Mouse (Mus musculus): ENCODE data around the gene Sipa1l1. TPM values are rescaled to one million over a fixed set of nuclear protein-coding genes. Genes with fewer than 3 reads are reported as not detected.

The Sipa1l1 gene
- polyA plus RNA-seq, 1 experiment, result 38.0 TPM

GRCm38 (mm10) chr12:82398926-82399325 lies 229.8 kb downstream of the Sipa1l1 start:
- no peak for TF ChIP-seq POLR2A (IDR thresholded peaks at IDR 0.05; ENCODE audit: low read depth, low read length)
- no peak for TF ChIP-seq CTCF (IDR thresholded peaks at IDR 0.05; ENCODE audit: borderline replicate concordance, insufficient read depth, low read length)
- Histone ChIP-seq H3K27ac (ENCODE audit: insufficient read depth, low read length) (no peak overlapping the region), H3K4me3 (ENCODE audit: insufficient read depth, low read length) (no peak overlapping the region), H3K4me1 (ENCODE audit: control insufficient read depth, insufficient read depth, low read length) (peaks cover 4% of the 10 kb centered on the region; the same call in 1 of the 2 replicates)

- H3K27ac ChIP-seq (ENCODE audit: insufficient read depth, low read length), result no peak overlapping the region
- TF ChIP-seq CTCF (IDR thresholded peaks at IDR 0.05; ENCODE audit: borderline replicate concordance, insufficient read depth, low read length), result no peak
- no peak for TF ChIP-seq POLR2A (IDR thresholded peaks at IDR 0.05; ENCODE audit: low read depth, low read length)
- no peak overlapping the region for H3K4me3 ChIP-seq (ENCODE audit: insufficient read depth, low read length)
- H3K4me1 ChIP-seq (ENCODE audit: control insufficient read depth, insufficient read depth, low read length), result peaks cover 4% of the 10 kb centered on the region; the same call in 1 of the 2 replicates
These were observed 231.0 kb downstream of the Sipa1l1 start for GRCm38 (mm10) chr12:82399971-82400720.

- peaks cover 4% of the 10 kb centered on the region; the same call in 1 of the 2 replicates for H3K4me1 ChIP-seq (ENCODE audit: control insufficient read depth, insufficient read depth, low read length)
- TF ChIP-seq CTCF (IDR thresholded peaks at IDR 0.05; ENCODE audit: borderline replicate concordance, insufficient read depth, low read length) (no peak), POLR2A (IDR thresholded peaks at IDR 0.05; ENCODE audit: low read depth, low read length) (no peak)
- no peak overlapping the region for H3K4me3 ChIP-seq (ENCODE audit: insufficient read depth, low read length)
- H3K27ac ChIP-seq (ENCODE audit: insufficient read depth, low read length), result no peak overlapping the region
These were observed 231.7 kb downstream of the Sipa1l1 start for GRCm38 (mm10) chr12:82400783-82401182.

- Histone ChIP-seq H3K4me1 (ENCODE audit: control insufficient read depth, insufficient read depth, low read length) (peaks cover 4% of the 10 kb centered on the region; the same call in 1 of the 2 replicates), H3K27ac (ENCODE audit: insufficient read depth, low read length) (no peak overlapping the region), H3K4me3 (ENCODE audit: insufficient read depth, low read length) (no peak overlapping the region)
- no peak for TF ChIP-seq CTCF (IDR thresholded peaks at IDR 0.05; ENCODE audit: borderline replicate concordance, insufficient read depth, low read length)
- TF ChIP-seq POLR2A (IDR thresholded peaks at IDR 0.05; ENCODE audit: low read depth, low read length), result no peak
These were observed 232.3 kb downstream of the Sipa1l1 start for GRCm38 (mm10) chr12:82401440-82401839.

- Histone ChIP-seq H3K27ac (ENCODE audit: insufficient read depth, low read length) (no peak overlapping the region), H3K4me3 (ENCODE audit: insufficient read depth, low read length) (no peak overlapping the region), H3K4me1 (ENCODE audit: control insufficient read depth, insufficient read depth, low read length) (peaks cover 8% of the 10 kb centered on the region)
- TF ChIP-seq CTCF (IDR thresholded peaks at IDR 0.05; ENCODE audit: borderline replicate concordance, insufficient read depth, low read length) (no peak), POLR2A (IDR thresholded peaks at IDR 0.05; ENCODE audit: low read depth, low read length) (no peak)
These were observed 233.5 kb downstream of the Sipa1l1 start for GRCm38 (mm10) chr12:82402635-82403034.

- H3K4me3 ChIP-seq (ENCODE audit: insufficient read depth, low read length), result no peak overlapping the region
- peak overlapping the region; percentile 87 for H3K27ac ChIP-seq (ENCODE audit: insufficient read depth, low read length)
- TF ChIP-seq CTCF (IDR thresholded peaks at IDR 0.05; ENCODE audit: borderline replicate concordance, insufficient read depth, low read length) (no peak), POLR2A (IDR thresholded peaks at IDR 0.05; ENCODE audit: low read depth, low read length) (no peak)
- peaks cover 17% of the 10 kb centered on the region for H3K4me1 ChIP-seq (ENCODE audit: control insufficient read depth, insufficient read depth, low read length)
These were observed 238.6 kb downstream of the Sipa1l1 start for GRCm38 (mm10) chr12:82407531-82408255.

- TF ChIP-seq POLR2A (IDR thresholded peaks at IDR 0.05; ENCODE audit: low read depth, low read length), result no peak
- no peak for TF ChIP-seq CTCF (IDR thresholded peaks at IDR 0.05; ENCODE audit: borderline replicate concordance, insufficient read depth, low read length)
- Histone ChIP-seq H3K4me3 (ENCODE audit: insufficient read depth, low read length) (no peak overlapping the region), H3K27ac (ENCODE audit: insufficient read depth, low read length) (peak overlapping the region; percentile 28; the same call in 1 of the 2 replicates), H3K4me1 (ENCODE audit: control insufficient read depth, insufficient read depth, low read length) (peaks cover 21% of the 10 kb centered on the region)
These were observed 239.4 kb downstream of the Sipa1l1 start for GRCm38 (mm10) chr12:82408486-82408885.

GRCm38 (mm10) chr12:82409686-82410472 lies 240.8 kb downstream of the Sipa1l1 start:
- peaks cover 21% of the 10 kb centered on the region for H3K4me1 ChIP-seq (ENCODE audit: control insufficient read depth, insufficient read depth, low read length)
- TF ChIP-seq POLR2A (IDR thresholded peaks at IDR 0.05; ENCODE audit: low read depth, low read length) (no peak), CTCF (IDR thresholded peaks at IDR 0.05; ENCODE audit: borderline replicate concordance, insufficient read depth, low read length) (no peak)
- H3K4me3 ChIP-seq (ENCODE audit: insufficient read depth, low read length), result no peak overlapping the region
- no peak overlapping the region for H3K27ac ChIP-seq (ENCODE audit: insufficient read depth, low read length)

- H3K4me3 ChIP-seq (ENCODE audit: insufficient read depth, low read length), result no peak overlapping the region
- H3K4me1 ChIP-seq (ENCODE audit: control insufficient read depth, insufficient read depth, low read length), result peaks cover 15% of the 10 kb centered on the region
- TF ChIP-seq CTCF (IDR thresholded peaks at IDR 0.05; ENCODE audit: borderline replicate concordance, insufficient read depth, low read length), result no peak
- TF ChIP-seq POLR2A (IDR thresholded peaks at IDR 0.05; ENCODE audit: low read depth, low read length), result no peak
- peak overlapping the region; percentile 85 for H3K27ac ChIP-seq (ENCODE audit: insufficient read depth, low read length)
These were observed 243.3 kb downstream of the Sipa1l1 start for GRCm38 (mm10) chr12:82412291-82413032.

Measured in embryonic fibroblast, embryonic 13.5 days (primary cell).